27 mouse cellular contexts compared by ENCODE assay signal in genomic region chr17:71760536-71760935, GRCm38 (mm10). TPM values are rescaled to one million over a fixed set of nuclear protein-coding genes. Genes with fewer than 3 reads are reported as not detected.
"Had no signal": no experiment of that assay in that cellular context is flagged by ENCODE, and none has a peak within 500 bp of the region (broad histone marks: within the 10 kb centered on the region; RNA-seq: fewer than 3 reads in every experiment).

No protein-coding gene starts in this region.

- H3K27ac ChIP-seq: midbrain, embryonic 10.5 days; midbrain, embryonic 12.5 days; neural tube, embryonic 13.5 days; neural tube, embryonic 15.5 days had no signal

- H3K9me3 ChIP-seq: midbrain, embryonic 10.5 days; neural tube, embryonic 13.5 days; neural tube, embryonic 15.5 days had no signal

- H3K4me2 ChIP-seq: lung, embryonic 14.5 days; midbrain, embryonic 12.5 days; neural tube, embryonic 13.5 days; neural tube, embryonic 15.5 days had no signal

- H3K36me3 ChIP-seq: midbrain, embryonic 10.5 days; midbrain, embryonic 12.5 days; neural tube, embryonic 13.5 days; neural tube, embryonic 15.5 days had no signal

- H3K4me1 ChIP-seq: midbrain, embryonic 10.5 days; midbrain, embryonic 12.5 days; neural tube, embryonic 13.5 days; neural tube, embryonic 15.5 days had no signal

- DNase-seq: lung, adult 18-20 months; lung, embryonic 14.5 days; lung, postnatal 10 days; lung, postnatal 4 days; midbrain, embryonic 14.5 days; right cerebral cortex, adult 18-20 months; right cerebral cortex, postnatal 25 days; right cerebral cortex, postnatal 4 days; spleen, adult 18-20 months; thymus, adult 18-20 months; thymus, postnatal 14 days; thymus, postnatal 36 days had no signal

- H3K4me3 ChIP-seq: midbrain, embryonic 10.5 days; midbrain, embryonic 12.5 days; myocyte; neural tube, embryonic 13.5 days; neural tube, embryonic 15.5 days had no signal

- H3K27me3 ChIP-seq: midbrain, embryonic 12.5 days; neural tube, embryonic 13.5 days; neural tube, embryonic 15.5 days had no signal

- H3K9ac ChIP-seq: lung, embryonic 14.5 days; midbrain, embryonic 12.5 days; neural tube, embryonic 13.5 days; neural tube, embryonic 15.5 days had no signal

RNA-seq across cellular contexts. Expression of gene Pcare, which starts 7.8 kb away (rescaled TPM):
- total RNA-seq: megakaryocyte, adult 5-6 weeks; megakaryocyte-erythroid progenitor cell, adult 5-6 weeks had no signal
- polyA plus RNA-seq: lung, embryonic 14.5 days; lung, embryonic 16.5 days; midbrain, embryonic 10.5 days; midbrain, embryonic 12.5 days; midbrain, embryonic 14.5 days; midbrain, embryonic 16.5 days; myocyte; neural tube, embryonic 11.5 days; neural tube, embryonic 13.5 days; neural tube, embryonic 15.5 days; small intestine, adult 2 months; stomach, embryonic 14.5 days; stomach, embryonic 16.5 days; thymus, postnatal 0 days; urinary bladder, adult 2 months had no signal
